11 mouse cellular contexts compared by ENCODE assay signal in the genomic region with DNA sequence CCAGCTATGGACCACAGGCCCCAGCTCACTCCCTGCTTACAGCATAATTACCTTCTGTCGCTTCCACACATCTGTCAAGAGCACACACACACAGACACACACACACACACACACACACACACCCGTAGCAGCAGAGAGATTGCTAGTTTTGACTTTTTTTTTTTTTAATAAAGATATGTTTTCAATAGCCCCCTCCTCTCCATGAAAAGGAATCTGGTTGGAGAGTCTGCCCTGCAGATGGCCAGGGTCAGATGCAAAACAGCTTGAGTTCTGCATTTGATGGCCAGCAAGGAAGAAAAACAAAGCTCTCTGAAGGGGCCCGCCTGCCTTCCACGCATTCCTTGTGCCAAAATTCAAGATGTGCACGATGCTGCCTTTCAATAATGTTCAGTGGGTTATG.
DNase-seq lines count a peak whose midpoint lies in the region; ATAC-seq and TF ChIP-seq lines count a peak whose summit lies in the region.
"Had no signal": no experiment of that assay in that cellular context is flagged by ENCODE, and none has a peak within 500 bp of the region (broad histone marks: within the 10 kb centered on the region; RNA-seq: fewer than 3 reads in every experiment).

No protein-coding gene starts in this region.

- H3K4me1 ChIP-seq in forebrain, postnatal 0 days (ENCODE audit: insufficient read depth) = no peaks in the 10 kb centered on the region
- H3K4me1 ChIP-seq: heart, embryonic 13.5 days had no signal

- WGBS in forebrain, postnatal 0 days = 10% methylated on average over 5 of the region's 5 CpGs

- no peak overlapping the region for H3K4me2 ChIP-seq in forebrain, postnatal 0 days (ENCODE audit: low read depth)
- H3K4me2 ChIP-seq: heart, embryonic 13.5 days had no signal

- H3K9ac ChIP-seq in forebrain, postnatal 0 days = no peak overlapping the region
- H3K9ac ChIP-seq: heart, embryonic 13.5 days had no signal

- H3K9me3 ChIP-seq in forebrain, postnatal 0 days (ENCODE audit: low read length) = no peaks in the 10 kb centered on the region
- H3K9me3 ChIP-seq: heart, embryonic 13.5 days had no signal

- H3K36me3 ChIP-seq in forebrain, postnatal 0 days (ENCODE audit: insufficient read depth) = no peaks in the 10 kb centered on the region
- H3K36me3 ChIP-seq: heart, embryonic 13.5 days had no signal

- no peak for ATAC-seq in forebrain, postnatal 0 days
- ATAC-seq in erythroblast, adult 5-6 weeks (replicated peaks; ENCODE audit: low FRiP score, poor library complexity, severe bottlenecking) = no peak
- ATAC-seq: intestine, embryonic 16.5 days had no signal

- no peak overlapping the region for H3K27ac ChIP-seq in forebrain, postnatal 0 days (ENCODE audit: low read depth, low read length)
- H3K27ac ChIP-seq: heart, embryonic 13.5 days had no signal

- H3K4me3 ChIP-seq in forebrain, postnatal 0 days (ENCODE audit: low read depth, low read length) = no peak overlapping the region
- H3K4me3 ChIP-seq: heart, embryonic 13.5 days had no signal

- H3K27me3 ChIP-seq in forebrain, postnatal 0 days (ENCODE audit: insufficient read depth, low read length) = no peaks in the 10 kb centered on the region

- no peak for TF ChIP-seq CTCF in forebrain, postnatal 0 days (IDR thresholded peaks at IDR 0.05; ENCODE audit: low read depth)

- intact Hi-C loops in heart, postnatal 10 days (cut with DNase I) = loop anchor here (10.0 kb wide), 1 partner anchor 1765 kb away; no protein-coding TSS in a partner anchor

- peak; percentile 13 to 18 for DNase-seq in heart, postnatal 10 days
- no peak for DNase-seq in heart, adult 8-10 months (ENCODE audit: low spot score)
- DNase-seq in brain, adult 2 months (ENCODE audit: low read depth, low spot score) = peak; percentile 61
- DNase-seq in embryo, embryonic 10 days (ENCODE audit: low spot score) = peak; percentile 66
- peak; percentile 25 for DNase-seq in forebrain, postnatal 0 days
- no peak for DNase-seq in urinary bladder, postnatal 14 days (ENCODE audit: low spot score)
- no peak for DNase-seq in thymus, postnatal 25 days
- DNase-seq: thymus, adult 2 months had no signal

Comparison
In these comparisons a context has a peak if more than half of its experiments do, and no peak if none do; other contexts are left out.
1. DNase-seq: peak in heart, postnatal 10 days (2 of 2), brain, adult 2 months (single experiment), embryo, embryonic 10 days (single experiment) and forebrain, postnatal 0 days (single experiment); none in heart, adult 8-10 months (single experiment), urinary bladder, postnatal 14 days (single experiment) and thymus, postnatal 25 days (single experiment).